Mouse (Mus musculus): ENCODE data around the gene Rgmb. TPM values are rescaled to one million over a fixed set of nuclear protein-coding genes. Genes with fewer than 3 reads are reported as not detected.

Rgmb gene
- polyA plus RNA-seq, 1 experiment, result 11.2 TPM

- Histone ChIP-seq H3K27ac (ENCODE audit: insufficient read depth, low read length) (no peak overlapping the region), H3K4me3 (ENCODE audit: low read depth, low read length) (no peak overlapping the region), H3K9ac (ENCODE audit: low read depth, poor library complexity, severe bottlenecking) (no peak overlapping the region), H3K4me1 (ENCODE audit: control insufficient read depth, insufficient read depth, low read length) (no peaks in the 10 kb centered on the region), H3K27me3 (ENCODE audit: control insufficient read depth, insufficient read depth, low read length, poor library complexity, severe bottlenecking) (no peaks in the 10 kb centered on the region), H3K36me3 (ENCODE audit: control insufficient read depth, insufficient read depth, low read length, poor library complexity, severe bottlenecking) (peaks cover 54% of the 10 kb centered on the region), H3K9me3 (replicated peaks; ENCODE audit: control insufficient read depth, insufficient read depth, low read length, poor library complexity, severe bottlenecking) (no peaks in the 10 kb centered on the region)
- no peak for TF ChIP-seq POLR2A (IDR thresholded peaks at IDR 0.05; ENCODE audit: insufficient read depth, low read length)
- no peak for TF ChIP-seq CTCF (IDR thresholded peaks at IDR 0.05; ENCODE audit: low read depth, low read length)
- TF ChIP-seq EP300 (IDR thresholded peaks at IDR 0.05; ENCODE audit: insufficient read depth, low read depth, low read length), result no peak
Measured at GRCm38 (mm10) chr17:15761191-15761590, 69.6 kb downstream of the Rgmb start.

Other genes starting within 250 kb of the Rgmb start
- 92.2 and 93.7 TPM in 2 replicates for gene Chd1, start 126.1 kb downstream of the Rgmb start, polyA plus RNA-seq (2011; ENCODE audit: insufficient read depth, insufficient read length, low read depth, missing spikeins)

Measured in ES-Bruce4 (cell line).